Mouse (Mus musculus) erythroid progenitor cell, adult 5-6 weeks (primary cell): ENCODE measurements around the gene Olfr320. TPM values are rescaled to one million over a fixed set of nuclear protein-coding genes. Genes with fewer than 3 reads are reported as not detected.
A peak's percentile ranks its signal among the peaks of the same experiment; 100 is the strongest.
"Not testable (repeated sequence)": the region's sequence is repeated elsewhere in the genome, so short reads cannot be mapped to it uniquely, and the experiment has no call there.

Experiments used
- ATAC-seq: replicated peaks from 2 replicates; pipeline ENCODE4 v1.8.0; 2016; ENCODE audit warnings: moderate number of reproducible peaks, mild to moderate bottlenecking, moderate TSS enrichment, inconsistent platforms; ENCODE audit not compliant: poor library complexity, low FRiP score, severe bottlenecking
- total RNA-seq, 2 experiments: library from RNA; stranded (forward) in 1 of 2; stranded (reverse) in 1 of 2; fragments of 150-400 nt in 1 of 2; fragments of 186-747, 209-891 nt in 1 of 2; gene quantifications; 2 replicates each; pipeline versions ENCODE4 v1.2.3 to v1.2.4; 2015 to 2017; ENCODE audit warnings: low replicate concordance in 2 of 2

The Olfr320 gene
- total RNA-seq (2015; ENCODE audit: low replicate concordance) (not detected in 2 replicates), total RNA-seq (2017; ENCODE audit: low replicate concordance) (not detected in 2 replicates)

DNA sequence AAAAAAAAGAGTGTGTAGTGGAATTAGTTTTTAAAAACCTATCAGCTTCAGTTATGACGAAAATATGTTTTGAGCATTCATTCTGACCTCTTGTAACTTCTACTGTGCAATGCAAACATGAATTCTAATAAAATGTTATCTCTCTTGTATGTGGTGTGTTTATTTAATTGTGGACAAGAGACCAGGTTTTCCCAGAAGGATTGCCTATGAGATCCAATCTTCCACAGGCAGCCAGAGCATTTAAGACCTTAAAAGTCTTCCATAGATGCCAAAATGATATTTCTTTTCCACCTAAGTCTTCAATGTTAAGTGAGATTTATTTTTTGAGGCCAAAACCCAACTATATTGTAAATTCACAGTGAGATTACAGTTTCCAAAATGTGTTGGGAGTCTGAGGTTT is at the start of gene Olfr320:
TSS of gene Olfr320 (plus strand) at position 301 of the 400 bp plus-strand sequence.
- no peak for ATAC-seq

GRCm38 (mm10) chr11:58634878-58635277 is 46.0 kb upstream of the Olfr320 start:
- ATAC-seq: no peak

DNA sequence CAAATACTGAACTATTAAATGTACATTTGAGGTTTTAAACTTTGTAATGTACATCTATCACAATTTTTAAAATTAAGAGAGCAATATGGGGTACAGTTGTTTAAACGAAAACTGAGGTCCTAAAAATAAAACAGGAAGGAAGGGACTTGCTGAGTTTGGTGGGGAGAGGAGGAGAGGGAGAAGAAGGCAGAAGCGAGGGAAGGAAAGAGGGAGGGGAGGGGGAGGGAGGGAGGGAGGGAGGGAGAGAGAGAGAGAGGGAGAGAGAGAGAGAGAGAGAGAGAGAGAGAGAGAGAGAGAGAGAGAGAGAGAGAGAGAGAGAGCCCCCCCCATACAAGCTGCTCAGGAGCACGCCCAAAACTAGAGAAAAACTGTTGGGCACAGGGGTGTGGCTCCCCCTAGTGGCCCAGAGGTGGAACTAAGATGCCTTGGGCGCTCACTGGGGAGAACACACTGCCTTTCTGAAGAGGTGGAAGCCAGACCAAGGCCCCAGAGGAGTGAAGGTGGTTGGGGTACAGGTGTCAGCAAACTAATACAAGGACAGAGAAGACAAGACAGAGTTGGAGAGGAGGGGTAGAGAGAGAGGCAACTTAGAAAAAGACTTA is 44.4 kb upstream of the Olfr320 start:
- peak; percentile 67 for ATAC-seq

GRCm38 (mm10) chr11:58638176-58638701 is 42.7 kb upstream of the Olfr320 start:
- ATAC-seq: no peak

DNA sequence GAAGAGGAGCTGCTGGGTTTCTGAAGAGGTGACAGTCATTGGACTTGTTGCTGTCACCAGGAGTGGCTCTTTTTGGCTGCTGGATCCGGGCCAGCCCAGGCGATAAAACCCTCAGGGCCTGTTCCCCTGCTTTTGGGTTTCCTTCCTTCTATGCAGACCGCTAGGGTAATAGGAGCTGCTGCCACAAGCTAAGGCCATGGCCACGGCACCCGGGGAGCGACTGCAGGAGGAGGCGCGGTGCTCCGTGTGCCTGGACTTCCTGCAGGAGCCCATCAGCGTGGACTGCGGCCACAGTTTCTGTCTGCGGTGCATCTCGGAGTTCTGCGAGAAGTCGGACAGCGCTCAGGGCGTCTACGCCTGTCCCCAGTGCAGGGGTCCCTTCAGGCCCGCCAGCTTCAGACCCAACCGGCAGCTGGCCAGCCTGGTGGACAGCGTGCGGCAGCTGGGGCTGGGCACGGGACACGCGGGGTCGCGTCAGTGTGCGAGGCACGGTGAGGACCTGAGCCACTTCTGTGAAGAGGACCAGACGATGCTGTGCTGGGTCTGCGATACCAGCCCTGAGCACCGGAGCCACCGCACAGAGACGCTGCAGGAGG is 40.5 kb upstream of the Olfr320 start, which contains the start of gene Trim58:
TSS of gene Trim58 (plus strand) at position 194 of the 596 bp plus-strand sequence.
- peak; percentile 48 for ATAC-seq

DNA sequence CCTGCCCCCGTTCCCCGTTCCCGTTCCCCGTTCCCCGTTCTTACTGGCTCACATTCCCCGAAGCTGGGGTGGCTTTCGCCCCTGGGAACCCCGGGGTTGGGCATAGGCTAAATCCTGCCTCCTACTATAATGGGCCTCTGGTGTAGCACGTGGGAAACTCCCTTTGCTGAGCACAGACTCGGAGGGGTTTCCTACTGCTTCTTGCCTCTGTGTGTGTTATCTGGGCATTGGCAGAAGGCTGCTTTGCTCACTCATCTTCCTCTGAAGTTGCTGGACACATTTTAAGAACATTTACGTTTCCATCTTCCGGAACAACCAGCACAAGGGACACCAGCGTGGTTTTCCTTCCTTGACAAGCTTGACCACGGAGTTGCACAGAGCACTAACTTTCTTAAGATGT is 39.8 kb upstream of the Olfr320 start:
- peak; percentile 53 for ATAC-seq

DNA sequence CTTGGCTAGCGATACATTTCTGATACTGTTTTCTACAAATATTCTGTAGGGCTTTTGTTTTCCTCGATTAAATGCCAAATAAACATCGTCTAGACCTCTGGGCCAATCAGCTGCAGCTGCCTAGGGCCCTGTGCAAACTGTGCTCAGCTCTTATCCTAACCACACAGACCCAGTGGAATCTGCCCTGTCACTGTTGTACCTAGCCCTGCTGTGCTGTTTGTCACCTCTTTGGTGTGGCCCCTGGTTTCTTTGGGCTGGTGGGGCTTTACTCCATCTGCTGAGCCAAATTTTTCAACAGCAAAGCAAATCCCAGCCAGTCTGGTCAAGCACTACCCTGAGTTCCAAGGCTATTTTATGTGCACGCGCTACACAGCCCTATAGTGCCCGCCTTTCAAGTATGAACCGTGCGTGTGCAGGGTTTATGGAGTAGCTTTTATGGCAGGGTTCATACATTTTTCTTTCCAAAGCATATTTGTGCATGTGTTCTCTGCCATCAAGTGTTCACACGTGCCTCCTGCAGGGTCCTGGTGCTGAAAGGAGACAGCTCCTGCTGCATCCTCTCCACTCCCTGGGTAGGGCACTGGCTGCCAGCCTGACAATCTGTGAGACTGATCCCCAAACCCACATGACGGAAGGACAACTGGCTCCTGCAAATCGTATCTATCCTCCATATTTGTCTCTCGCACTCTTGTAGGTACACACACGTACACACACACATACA is 39.1 kb upstream of the Olfr320 start:
- ATAC-seq: peak; percentile 83

GRCm38 (mm10) chr11:58643350-58643749 is 37.5 kb upstream of the Olfr320 start:
- peak; percentile 57 for ATAC-seq

- no peak for ATAC-seq
These were observed 25.7 kb upstream of the Olfr320 start for GRCm38 (mm10) chr11:58655151-58655550.

GRCm38 (mm10) chr11:58658596-58658995 is 22.3 kb upstream of the Olfr320 start, which contains the start of gene Olfr322:
TSS of gene Olfr322 (plus strand) at chr11:58658782.
- ATAC-seq: no peak

DNA sequence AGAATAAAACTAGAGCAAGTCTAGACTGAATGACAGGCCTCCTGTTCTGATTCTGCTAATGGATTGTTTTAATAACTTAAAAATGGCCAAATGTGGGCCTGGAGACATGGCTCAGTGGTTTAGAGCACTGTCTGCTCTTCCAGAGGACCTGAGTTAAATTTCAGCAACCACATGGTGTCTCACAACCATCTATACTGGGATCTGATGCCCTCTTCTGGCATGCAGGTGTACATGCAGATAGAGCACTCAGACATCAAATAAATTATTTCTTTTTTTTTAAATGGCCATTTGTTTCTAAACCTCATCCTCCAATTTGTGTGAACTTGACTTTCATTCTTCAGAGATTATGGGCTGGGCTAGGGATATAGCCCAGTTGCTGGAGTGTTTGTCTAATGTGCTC is 11.6 kb upstream of the Olfr320 start:
- no peak for ATAC-seq

DNA sequence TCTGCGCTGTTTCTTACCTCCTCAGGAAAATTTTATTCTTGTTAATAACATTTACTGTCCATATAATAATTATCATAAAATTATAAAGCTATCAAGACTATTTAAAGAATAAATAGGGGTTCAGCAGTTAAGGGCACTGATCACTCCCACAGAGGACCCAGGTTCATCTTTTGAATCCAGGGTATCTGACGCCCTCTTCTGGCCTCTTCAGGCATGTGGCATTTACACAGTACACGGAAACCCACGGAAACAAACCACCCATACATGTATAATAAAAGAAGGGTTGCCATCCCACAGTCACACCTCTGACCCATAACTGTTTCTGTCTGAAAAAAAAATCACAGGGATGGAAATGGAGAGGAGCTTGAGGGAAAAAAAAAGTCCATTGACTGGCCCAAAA is 9.1 kb upstream of the Olfr320 start:
- ATAC-seq: no peak

DNA sequence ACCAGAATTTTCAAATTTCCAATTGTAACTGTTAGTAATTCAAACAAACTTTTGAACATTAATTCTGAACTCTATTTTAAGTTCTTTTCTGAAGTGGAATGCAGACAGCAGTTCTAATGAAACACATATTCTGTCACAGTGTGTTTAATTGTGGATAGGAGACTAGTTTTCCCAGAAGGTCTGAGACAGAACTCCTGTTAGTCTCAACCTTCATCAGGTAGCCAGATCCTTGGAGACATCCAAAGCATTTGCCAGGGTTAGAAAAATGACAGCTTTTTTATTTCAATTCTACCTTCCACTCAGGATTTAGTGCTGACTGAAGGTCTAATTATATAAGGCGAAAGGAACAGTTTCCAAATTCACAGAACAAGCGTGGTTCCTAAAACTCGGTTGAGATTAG is 18.0 kb downstream of the Olfr320 start, which contains the start of gene Olfr319:
TSS of gene Olfr319 (plus strand) at position 301 of the 400 bp plus-strand sequence.
- no peak for ATAC-seq

DNA sequence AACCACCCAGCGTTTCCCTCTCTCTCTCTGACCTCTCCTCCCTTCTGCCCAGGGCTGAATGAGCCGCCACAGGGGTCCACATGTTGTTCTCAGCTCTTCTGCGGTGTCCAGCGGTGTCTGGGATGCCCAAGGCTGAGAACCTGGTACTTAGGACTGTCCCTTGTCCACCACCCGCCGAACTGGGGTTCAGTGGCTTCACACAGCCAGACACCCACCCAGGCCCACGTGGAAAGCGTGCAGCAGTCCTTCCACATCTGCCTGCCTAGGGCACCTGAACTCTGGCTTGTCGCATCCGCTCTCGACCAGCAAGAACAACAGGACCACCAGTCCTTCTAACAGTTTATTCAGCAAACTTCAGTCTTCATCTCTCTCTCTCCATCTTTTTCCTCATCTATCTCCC is 28.2 kb downstream of the Olfr320 start:
- ATAC-seq: no peak

DNA sequence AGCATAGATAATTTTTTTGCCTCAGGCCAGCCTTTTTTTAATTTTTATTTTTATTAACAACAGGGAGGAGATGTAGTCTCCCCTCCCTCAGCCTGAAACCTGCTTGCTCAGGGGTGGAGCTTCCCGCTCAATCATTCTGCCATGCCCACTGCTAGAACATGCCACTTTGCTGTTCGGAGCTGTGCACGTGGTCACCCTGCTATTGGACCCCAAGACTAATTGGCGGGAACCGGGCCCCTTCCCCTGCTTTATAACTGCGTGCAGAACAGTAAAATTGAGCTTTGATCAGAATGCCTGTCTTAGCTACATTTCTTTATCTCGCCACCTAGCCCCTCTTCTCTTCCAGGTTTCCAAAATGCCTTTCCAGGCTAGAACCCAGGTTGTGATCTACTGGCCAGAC is 36.8 kb downstream of the Olfr320 start:
- ATAC-seq: not testable (repeated sequence)

GRCm38 (mm10) chr11:58719701-58720100 is 38.8 kb downstream of the Olfr320 start:
- no peak for ATAC-seq

GRCm38 (mm10) chr11:58723914-58724313 is 43.0 kb downstream of the Olfr320 start, which contains the start of gene Olfr318:
TSS of gene Olfr318 (minus strand) at chr11:58724014.
- no peak for ATAC-seq

- not testable (repeated sequence) for ATAC-seq
These were observed 47.2 kb downstream of the Olfr320 start for GRCm38 (mm10) chr11:58727896-58728650.

DNA sequence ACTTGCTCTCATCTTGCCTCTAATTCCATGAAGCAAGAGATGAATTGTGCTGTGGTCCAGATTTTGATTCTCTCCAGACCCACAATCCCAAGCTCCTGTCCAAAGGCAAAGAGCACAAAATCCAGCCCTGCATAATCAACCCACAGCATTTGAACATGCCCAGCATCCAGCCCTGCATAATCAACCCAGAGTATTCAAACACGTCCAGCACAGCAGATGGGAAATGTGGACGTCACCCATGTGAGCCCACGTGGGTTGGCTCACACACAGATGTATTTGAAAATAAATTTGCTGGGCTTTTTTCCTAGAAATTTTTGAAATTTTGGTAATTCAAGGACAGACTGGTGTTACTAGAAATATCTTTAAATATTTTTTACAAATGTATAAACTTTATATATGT is 52.5 kb downstream of the Olfr320 start:
- ATAC-seq: no peak
